Mouse (Mus musculus) midbrain, embryonic 14.5 days (tissue): ENCODE measurements around the gene Gm3512. TPM values are rescaled to one million over a fixed set of nuclear protein-coding genes. Genes with fewer than 3 reads are reported as not detected.
"Not testable (repeated sequence)": the region's sequence is repeated elsewhere in the genome, so short reads cannot be mapped to it uniquely, and the experiment has no call there.

Source experiments
- ATAC-seq: fragments of 200-750 bp; cut with Nextera tagmentation; 2 replicates; pipeline ENCODE4 v1.8.0; 2017; ENCODE audit warnings: moderate number of reproducible peaks, moderate library complexity; ENCODE audit not compliant: low FRiP score, low TSS enrichment
- DNase-seq: peaks from one replicate; pipeline ENCODE4 v3.0.0-alpha.2; 2015
- H3K27ac ChIP-seq: fragments of 300-500 bp; sonication (generic); replicated peaks from 2 replicates; pipeline ENCODE4 v1.5.1; 2014; ENCODE audit warnings: mild to moderate bottlenecking, low read depth, low read length, moderate library complexity
- H3K27me3 ChIP-seq: fragments of 300-500 bp; sonication (generic); 2 replicates; pipeline ENCODE4 v1.6.1; 2014; ENCODE audit warnings: low read length, control low read depth, mixed read lengths; ENCODE audit not compliant: control insufficient read depth, insufficient read depth
- H3K36me3 ChIP-seq: fragments of 300-500 bp; sonication (generic); 2 replicates; pipeline ENCODE4 v1.6.1; 2014; ENCODE audit warnings: low read length, control low read depth; ENCODE audit not compliant: control insufficient read depth, insufficient read depth
- H3K4me1 ChIP-seq: fragments of 300-500 bp; sonication (generic); 2 replicates; pipeline ENCODE4 v1.6.1; 2014; ENCODE audit warnings: mild to moderate bottlenecking, antibody characterized with exemption, low read length, control low read depth; ENCODE audit not compliant: control insufficient read depth, insufficient read depth
- H3K4me2 ChIP-seq: fragments of 300-500 bp; sonication (generic); 2 replicates; pipeline ENCODE4 v1.6.1; 2014; ENCODE audit warnings: mild to moderate bottlenecking, low read length, moderate library complexity
- H3K4me3 ChIP-seq: fragments of 300-500 bp; sonication (generic); replicated peaks from 2 replicates; pipeline ENCODE4 v1.5.1; 2014; ENCODE audit warnings: low read depth, low read length
- H3K9ac ChIP-seq: fragments of 300-500 bp; sonication (generic); replicated peaks from 2 replicates; pipeline ENCODE4 v1.6.1; 2014; ENCODE audit warnings: mild to moderate bottlenecking, low read length, moderate library complexity
- H3K9me3 ChIP-seq: fragments of 300-500 bp; sonication (generic); 2 replicates; pipeline ENCODE4 v1.6.1; 2016; ENCODE audit warnings: low read length, control low read depth, mixed read lengths; ENCODE audit not compliant: control insufficient read depth
- WGBS: fragments of 180-500 bp; shearing (Covaris S2); extraction: QIAGEN DNeasy Blood & Tissue Kit; methylation state at CpG from one replicate; pipeline ENCODE4 v1.1.7; 2014; 5-methylcytosine and 5-hydroxymethylcytosine counted together
- polyA plus RNA-seq: library from polyadenylated mRNA; unstranded; fragments of >200 nt; fragmentation: Nextera tagmentation; extraction: Ambion mirVana; gene quantifications from 2 replicates; pipeline ENCODE4 v1.2.1, GENCODE M21; 2014

Gene Gm3512
- 9.8 and 13.5 TPM in 2 replicates for polyA plus RNA-seq

GRCm38 (mm10) chr14:7174483-7174971 is at the start of gene Gm3512:
Gm3512 (minus strand) TSS chr14:7174533.
- H3K4me1 ChIP-seq, H3K27ac ChIP-seq, DNase-seq, H3K36me3 ChIP-seq, H3K4me2 ChIP-seq, H3K9me3 ChIP-seq, H3K9ac ChIP-seq, H3K4me3 ChIP-seq, H3K27me3 ChIP-seq: not testable (repeated sequence)
- ATAC-seq = peak; percentile 63; the same call in 1 of the 2 replicates
- WGBS = no CpG with 5 or more reads among the region's 37 CpGs

- not testable (repeated sequence) for H3K9ac ChIP-seq, H3K27ac ChIP-seq, H3K4me1 ChIP-seq, H3K4me2 ChIP-seq, ATAC-seq, DNase-seq, H3K27me3 ChIP-seq, H3K9me3 ChIP-seq, H3K4me3 ChIP-seq, H3K36me3 ChIP-seq
- WGBS = 93% methylated on average over 2 of the region's 3 CpGs
Measured at GRCm38 (mm10) chr14:7200070-7200469, 25.7 kb upstream of the Gm3512 start.

- not testable (repeated sequence) for H3K4me2 ChIP-seq, H3K4me3 ChIP-seq, DNase-seq, H3K9ac ChIP-seq, ATAC-seq, H3K27me3 ChIP-seq, H3K4me1 ChIP-seq, H3K27ac ChIP-seq, H3K36me3 ChIP-seq, H3K9me3 ChIP-seq
- WGBS = no CpG with 5 or more reads among the region's 2 CpGs
Measured at GRCm38 (mm10) chr14:7194440-7194839, 20.1 kb upstream of the Gm3512 start, which contains the start of gene Gm16434. Gm16434 (minus strand) TSS chr14:7194540.

- not testable (repeated sequence) for H3K9me3 ChIP-seq, DNase-seq, H3K4me1 ChIP-seq, H3K4me3 ChIP-seq, H3K27ac ChIP-seq, ATAC-seq, H3K4me2 ChIP-seq, H3K36me3 ChIP-seq, H3K27me3 ChIP-seq, H3K9ac ChIP-seq
- WGBS = no CpG with 5 or more reads among the region's 2 CpGs
Measured at GRCm38 (mm10) chr14:7125312-7125711, 49.0 kb downstream of the Gm3512 start, which contains the start of gene Gm6676. Gm6676 (minus strand) TSS chr14:7125412.

- not testable (repeated sequence) for H3K9me3 ChIP-seq, H3K36me3 ChIP-seq, H3K27me3 ChIP-seq, H3K4me1 ChIP-seq
- peak; percentile 62 for DNase-seq
- peak; percentile 78; the same call in 1 of the 2 replicates for ATAC-seq
- peak overlapping the region; percentile 45 for H3K4me2 ChIP-seq
- H3K9ac ChIP-seq = peak overlapping the region; percentile 64
- H3K27ac ChIP-seq = peak overlapping the region; percentile 87
- H3K4me3 ChIP-seq = peak overlapping the region; percentile 40
- 1% methylated on average over 9 of the region's 54 CpGs for WGBS
Measured at GRCm38 (mm10) chr14:7105124-7105802, 69.1 kb downstream of the Gm3512 start.

Other genes with a start within 250 kb of the Gm3512 start
- gene Gm6356, start 200.7 kb downstream of the Gm3512 start, polyA plus RNA-seq = not detected in 2 replicates
- gene Gm10406, start 147.1 kb downstream of the Gm3512 start, polyA plus RNA-seq = 4.9 and 5.6 TPM in 2 replicates
- gene Gm3685, start 129.6 kb downstream of the Gm3512 start, polyA plus RNA-seq = not detected in 2 replicates
- gene Gm3696, start 73.9 kb downstream of the Gm3512 start, polyA plus RNA-seq = 8.6 and 9.2 TPM in 2 replicates
- gene Gm6676, start 49.1 kb downstream of the Gm3512 start, polyA plus RNA-seq = not detected in 2 replicates
- not detected in 2 replicates for gene Gm16434, start 20.0 kb upstream of the Gm3512 start, polyA plus RNA-seq
- gene Gm3727, start 90.2 kb upstream of the Gm3512 start, polyA plus RNA-seq = not detected in 2 replicates
- gene Gm3739, start 140.5 kb upstream of the Gm3512 start, polyA plus RNA-seq = 6.0 and 6.6 TPM in 2 replicates
- gene Gm5797, start 157.9 kb upstream of the Gm3512 start, polyA plus RNA-seq = not detected in 2 replicates
- not detected in 2 replicates for gene Gm8374, start 190.6 kb upstream of the Gm3512 start, polyA plus RNA-seq